Mouse (Mus musculus): ENCODE data around the gene Olfr1412.

Gene Olfr1412

DNA sequence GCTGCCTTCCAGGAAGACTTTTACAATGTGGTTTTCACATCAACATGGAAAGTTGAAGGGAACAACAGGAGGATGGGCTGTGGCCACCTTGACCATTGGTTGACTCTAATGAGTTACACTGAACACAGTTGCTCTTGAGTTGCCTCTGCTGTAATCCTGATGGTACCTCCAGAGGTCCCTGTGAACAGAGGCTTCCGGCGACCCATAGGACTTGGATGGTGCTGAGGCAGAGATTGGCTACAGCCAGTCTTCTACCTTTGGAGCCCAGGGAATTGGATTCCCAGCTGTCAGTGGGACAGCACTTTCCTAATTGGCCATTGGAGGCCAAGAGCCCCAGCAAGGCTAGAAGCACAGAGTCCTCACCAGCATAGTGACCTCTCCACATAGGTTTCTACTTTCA lies at the start of gene Olfr1412:
Gene Olfr1412, plus strand, starts transcription at position 301 of the 400 bp plus-strand sequence.
- no peak for DNase-seq (ENCODE audit: low spot score in 2 of 2)

DNA sequence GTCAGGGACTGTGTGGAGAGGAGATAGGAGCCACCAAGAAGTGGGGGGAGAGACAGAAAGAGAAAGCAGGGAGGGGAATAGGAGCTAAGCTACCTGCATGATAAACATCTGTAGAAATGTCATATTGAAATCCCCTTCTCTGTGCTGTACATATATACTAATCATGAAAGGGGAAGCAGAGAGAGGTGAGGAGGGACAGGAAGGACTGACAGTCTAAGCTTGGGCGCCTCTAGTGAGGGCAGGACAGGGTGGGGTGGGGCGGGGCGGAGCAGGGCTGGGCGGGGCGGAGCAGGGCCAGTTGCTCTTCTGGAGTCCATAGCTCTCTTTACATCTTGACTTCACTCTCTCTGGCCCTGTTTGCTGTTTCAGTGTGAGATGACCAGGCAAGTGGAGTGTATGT lies 48.6 kb upstream of the Olfr1412 start:
- DNase-seq (ENCODE audit: low spot score in 2 of 2) = no peak

DNA sequence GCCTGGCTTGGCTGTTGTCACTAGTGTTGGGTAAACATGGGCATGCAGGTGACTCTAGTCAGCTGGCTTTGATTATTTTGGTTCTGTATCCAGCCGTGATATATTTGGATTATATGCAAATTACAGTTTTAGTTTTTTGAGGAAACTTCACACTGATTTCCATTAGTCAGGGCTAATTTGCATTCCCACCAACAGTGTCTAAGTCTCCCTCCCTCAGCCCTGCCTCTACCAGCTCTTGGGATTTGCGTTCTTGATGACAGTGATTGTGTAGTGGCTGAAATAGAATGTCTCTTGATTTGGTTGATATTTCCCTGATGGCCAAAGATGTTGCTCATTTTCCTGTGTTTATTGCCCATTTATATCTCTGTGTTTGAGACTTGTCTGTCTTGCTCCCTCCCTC lies 46.5 kb upstream of the Olfr1412 start:
- no peak for DNase-seq (ENCODE audit: low spot score in 2 of 2)

DNA sequence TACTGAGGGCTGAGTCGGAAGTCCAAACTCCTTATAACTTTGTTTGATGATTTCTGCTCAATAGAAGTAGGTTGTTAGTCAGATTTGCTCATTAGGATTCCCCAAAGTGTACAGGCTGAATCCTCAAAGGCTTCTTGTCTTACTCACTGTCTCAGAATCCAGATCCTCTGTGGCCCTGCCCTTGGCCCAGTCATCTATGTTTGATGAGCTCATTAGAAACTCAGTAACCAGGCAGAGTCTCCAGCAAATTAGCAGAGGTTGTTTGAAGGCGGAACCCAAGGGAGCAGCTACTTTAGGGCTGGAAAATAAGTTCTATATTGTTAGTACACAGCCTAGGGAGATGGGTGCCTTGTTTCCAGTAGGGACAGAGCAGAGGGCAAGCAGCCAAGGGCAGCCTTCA lies 39.6 kb upstream of the Olfr1412 start:
- no peak for DNase-seq (ENCODE audit: low spot score in 2 of 2)

DNA sequence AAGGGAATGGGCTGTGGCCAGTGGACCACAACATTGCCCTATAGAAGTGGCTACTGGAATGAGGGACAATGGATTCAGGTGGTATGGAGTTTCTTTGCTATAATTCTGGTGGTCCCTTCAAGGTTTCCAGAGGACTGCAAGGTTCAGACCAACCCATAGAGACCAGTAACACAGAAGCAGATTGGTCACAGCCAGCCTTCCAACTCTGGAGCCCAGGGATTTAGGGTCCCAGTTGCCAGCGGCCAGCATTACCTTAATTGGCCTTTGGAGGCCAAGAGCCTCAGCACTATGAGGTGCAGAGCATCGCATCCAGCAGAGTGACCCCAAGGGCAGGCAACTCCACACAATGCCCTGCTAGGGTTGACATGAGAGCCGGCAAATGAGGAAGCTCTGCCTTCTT lies 14.6 kb upstream of the Olfr1412 start, which contains the start of gene Olfr1413:
Gene Olfr1413, plus strand, starts transcription at position 301 of the 400 bp plus-strand sequence.
- no peak for DNase-seq (ENCODE audit: low spot score in 2 of 2)

DNA sequence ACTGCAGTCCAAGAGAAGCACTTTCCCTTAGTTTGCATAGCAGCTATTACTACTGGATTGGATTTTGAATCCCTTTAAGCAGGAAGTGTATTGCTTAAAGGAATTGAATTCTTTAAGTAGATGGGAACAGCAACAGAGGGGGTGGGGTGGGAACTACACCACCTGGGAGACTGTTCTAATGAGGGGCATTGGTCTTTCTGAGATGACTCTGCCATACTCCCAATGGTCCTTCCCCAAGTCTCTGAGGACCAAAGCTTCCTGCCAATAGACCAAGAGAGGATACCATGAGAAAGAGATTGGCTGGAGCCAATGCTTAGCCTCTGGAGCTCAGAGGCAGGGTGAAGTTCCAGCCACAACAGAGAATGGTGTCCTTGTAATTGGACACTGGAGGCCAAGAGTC lies 8.5 kb downstream of the Olfr1412 start, which contains the start of gene Olfr1411:
Gene Olfr1411, plus strand, starts transcription at position 301 of the 400 bp plus-strand sequence.
- no peak for DNase-seq (ENCODE audit: low spot score in 2 of 2)

DNA sequence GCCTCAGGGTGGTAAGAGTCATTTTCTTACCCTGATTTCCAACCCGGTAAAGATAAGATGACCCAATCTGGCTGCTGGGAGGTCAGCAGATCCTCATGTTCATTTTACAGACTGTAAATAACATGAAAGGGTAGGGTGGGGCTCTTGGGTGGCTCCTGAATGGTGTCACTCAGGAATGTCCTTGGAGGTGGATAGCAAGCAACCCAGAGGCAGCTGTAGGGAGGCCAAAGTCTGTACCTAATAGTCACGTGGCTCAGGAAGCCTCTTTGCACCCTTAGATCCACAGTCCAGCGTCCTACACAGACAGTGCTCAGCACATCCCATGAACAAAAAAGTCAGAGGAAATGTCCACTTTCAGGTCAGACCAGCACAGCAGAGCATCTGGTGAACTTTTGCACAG lies 10.4 kb downstream of the Olfr1412 start:
- DNase-seq (ENCODE audit: low spot score in 2 of 2) = no peak

DNA sequence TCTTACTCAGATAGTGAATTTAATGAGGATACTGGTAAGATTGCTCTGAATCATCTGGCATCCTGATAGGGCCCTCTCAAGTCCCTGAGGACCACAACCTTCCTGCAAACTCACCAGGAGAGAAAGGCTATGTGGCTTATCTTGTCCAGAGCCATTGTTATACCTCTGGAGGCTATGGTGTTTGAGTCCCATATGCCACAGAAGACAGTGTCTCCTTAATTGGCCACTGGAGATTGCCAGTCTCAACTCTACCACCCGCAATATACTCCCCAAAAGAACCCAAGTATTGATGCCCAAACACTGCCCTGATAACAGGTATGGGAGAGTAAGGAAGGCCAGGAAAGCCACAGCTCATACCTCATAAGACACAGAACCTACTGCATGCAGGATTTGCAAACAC lies 19.9 kb downstream of the Olfr1412 start, which contains the start of gene Olfr1410:
Gene Olfr1410, plus strand, starts transcription at position 301 of the 400 bp plus-strand sequence.
- DNase-seq (ENCODE audit: low spot score in 2 of 2) = no peak

DNA sequence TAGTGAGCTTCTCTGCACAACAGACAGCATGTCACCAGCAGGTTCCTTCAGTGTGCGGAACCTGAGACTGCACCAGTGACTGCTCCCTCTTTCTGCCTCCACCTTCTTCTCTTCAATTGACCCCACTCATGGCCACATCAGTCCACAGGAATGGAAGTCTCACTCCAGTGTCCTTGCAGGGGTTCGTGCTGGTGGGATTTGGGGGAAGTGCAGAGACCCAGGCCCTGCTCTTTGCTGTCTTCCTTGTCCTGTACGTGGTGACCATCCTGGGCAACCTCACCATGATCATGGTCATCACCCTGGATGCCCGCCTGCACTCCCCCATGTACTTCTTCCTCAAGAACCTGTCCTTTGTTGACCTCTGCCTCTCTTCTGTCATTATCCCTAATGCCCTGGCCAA lies 22.1 kb downstream of the Olfr1412 start:
- DNase-seq (ENCODE audit: low spot score in 2 of 2) = no peak

DNA sequence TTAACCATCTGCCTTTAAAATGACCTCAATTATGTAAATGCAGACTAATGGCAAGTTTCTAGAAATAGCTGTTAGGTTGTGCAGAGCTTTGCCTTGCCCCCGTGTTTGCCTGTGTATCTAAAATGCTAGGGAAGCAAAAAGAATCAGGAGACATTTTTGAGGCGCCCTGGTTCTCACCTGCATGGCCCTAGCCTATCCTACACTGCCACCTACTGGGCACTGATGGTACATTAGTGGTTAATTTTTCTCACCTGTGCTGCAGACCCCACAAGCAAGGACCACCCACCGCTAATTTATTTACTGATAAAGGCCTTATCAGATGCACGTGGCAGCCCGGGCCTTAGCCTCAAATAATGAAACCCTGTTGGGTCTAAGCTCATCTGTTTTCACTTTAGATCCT lies 25.4 kb downstream of the Olfr1412 start:
- peak in 1 of 2 experiments; percentile 67 for DNase-seq (ENCODE audit: low spot score in 2 of 2)

DNA sequence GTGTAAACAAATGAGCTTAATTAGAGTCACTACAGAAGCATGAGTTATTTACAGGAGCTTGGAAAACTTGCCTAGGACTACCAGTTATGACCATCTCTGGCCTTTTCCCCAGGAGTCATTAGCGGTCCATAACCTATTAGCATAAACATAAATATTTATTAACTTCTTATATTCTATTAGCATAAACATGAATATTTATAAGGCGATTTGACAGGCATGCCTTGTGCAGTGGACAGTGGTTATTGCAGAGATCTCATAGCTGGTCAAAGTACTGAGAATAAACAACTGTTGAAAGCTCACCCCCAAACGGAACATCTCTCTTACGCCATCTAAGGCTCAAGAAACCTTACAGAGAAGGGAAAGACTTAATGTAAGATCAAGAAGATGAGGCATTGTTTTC lies 27.6 kb downstream of the Olfr1412 start:
- DNase-seq (ENCODE audit: low spot score in 2 of 2) = no peak

DNA sequence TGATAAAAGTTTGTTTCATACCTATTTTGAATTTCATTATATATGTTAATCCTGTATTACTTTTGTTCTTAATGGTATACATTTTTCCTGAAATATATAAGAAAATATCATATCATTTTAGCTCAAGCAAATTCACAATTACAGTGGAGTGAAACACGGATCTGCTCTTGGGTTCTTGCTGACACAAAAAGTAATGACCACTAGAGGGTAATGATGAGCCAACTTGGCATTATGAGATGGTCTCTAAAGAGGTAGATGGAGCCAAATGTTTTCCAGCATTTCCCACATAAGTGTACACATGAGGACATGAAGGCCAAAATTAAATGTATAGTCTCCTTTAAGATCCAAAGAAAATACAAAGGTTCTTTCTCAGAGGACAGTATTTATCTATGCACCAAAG lies 28.9 kb downstream of the Olfr1412 start:
- DNase-seq (ENCODE audit: low spot score in 2 of 2) = peak in 1 of 2 experiments; percentile 30

DNA sequence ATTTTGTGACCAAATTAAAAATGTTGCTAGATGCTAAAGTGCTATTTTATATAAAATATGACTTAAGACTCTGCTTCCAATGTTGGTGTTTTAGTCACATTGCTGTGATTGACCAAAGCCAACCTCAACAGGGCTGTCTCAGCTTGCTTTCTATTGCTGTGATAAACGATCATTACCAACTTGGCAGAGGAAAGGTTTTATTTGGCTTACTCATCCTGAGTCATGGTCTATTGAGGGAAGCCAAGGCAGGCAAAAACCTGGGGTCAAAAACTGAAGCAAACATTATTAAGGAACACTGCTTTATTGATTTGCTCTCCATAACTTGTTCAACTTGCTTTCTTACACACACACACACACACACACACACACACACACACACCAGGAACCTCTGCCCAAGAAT lies 30.5 kb downstream of the Olfr1412 start:
- no peak for DNase-seq (ENCODE audit: low spot score in 2 of 2)

DNA sequence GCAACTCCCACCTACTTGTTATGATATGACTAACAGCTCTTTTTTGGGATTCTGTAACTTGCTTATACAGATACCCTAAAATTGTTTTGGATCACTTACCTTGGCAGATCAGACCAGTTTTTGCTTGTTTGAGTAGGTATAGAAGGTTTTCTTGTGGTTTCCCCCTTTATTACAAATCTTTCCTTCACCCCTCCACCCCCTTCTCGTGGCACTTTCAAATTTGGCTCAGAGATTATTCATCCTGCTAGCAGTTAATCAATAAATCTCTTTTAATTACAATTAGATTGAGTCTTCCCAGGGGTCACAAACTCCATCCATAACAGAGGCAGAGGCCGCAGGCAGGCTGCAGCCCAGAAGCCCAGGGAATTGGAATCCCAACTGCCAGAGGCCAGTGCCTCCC lies 31.9 kb downstream of the Olfr1412 start, which contains the start of gene Olfr12:
Gene Olfr12, plus strand, starts transcription at position 301 of the 400 bp plus-strand sequence.
- DNase-seq (ENCODE audit: low spot score in 2 of 2) = no peak

DNA sequence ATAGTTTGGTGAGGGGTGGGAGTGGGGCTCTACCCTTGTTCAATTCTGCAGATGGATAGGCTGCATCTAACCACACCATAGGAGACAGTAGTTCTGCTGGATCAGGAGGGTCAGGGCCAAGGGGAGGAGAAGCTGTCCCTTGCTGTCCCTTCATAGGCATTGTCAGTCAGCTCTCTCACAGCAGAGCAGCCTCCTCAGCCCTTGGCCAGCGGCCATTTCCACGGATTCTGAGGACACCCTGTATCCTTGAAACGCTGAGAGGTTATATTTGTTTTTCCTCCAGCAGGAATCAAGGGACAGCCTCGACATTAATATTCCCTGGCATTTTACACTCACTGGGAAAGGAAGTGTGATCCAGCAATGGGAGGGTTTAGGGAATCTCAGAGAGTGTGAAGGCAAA lies 32.8 kb downstream of the Olfr1412 start:
- DNase-seq (ENCODE audit: low spot score in 2 of 2) = no peak

DNA sequence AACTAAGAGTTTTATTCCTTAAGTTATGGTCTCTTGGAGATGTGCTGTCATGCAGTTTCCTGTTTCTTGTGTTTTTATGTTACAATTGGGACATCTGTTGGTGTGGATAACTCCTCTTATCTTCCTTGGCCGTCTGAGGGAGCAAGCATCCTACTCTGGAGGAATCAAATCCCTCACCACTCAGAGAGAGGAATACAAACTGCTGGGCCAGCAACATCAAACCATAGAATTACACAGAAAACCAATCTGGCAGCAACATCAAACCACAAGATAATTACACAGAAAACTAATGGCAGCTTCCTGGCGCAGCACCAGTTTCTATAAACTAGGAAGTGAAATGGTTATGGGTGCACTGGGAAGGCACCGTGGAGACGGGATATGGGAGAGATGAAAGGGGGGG lies 42.6 kb downstream of the Olfr1412 start:
- DNase-seq (ENCODE audit: low spot score in 2 of 2) = no peak

DNA sequence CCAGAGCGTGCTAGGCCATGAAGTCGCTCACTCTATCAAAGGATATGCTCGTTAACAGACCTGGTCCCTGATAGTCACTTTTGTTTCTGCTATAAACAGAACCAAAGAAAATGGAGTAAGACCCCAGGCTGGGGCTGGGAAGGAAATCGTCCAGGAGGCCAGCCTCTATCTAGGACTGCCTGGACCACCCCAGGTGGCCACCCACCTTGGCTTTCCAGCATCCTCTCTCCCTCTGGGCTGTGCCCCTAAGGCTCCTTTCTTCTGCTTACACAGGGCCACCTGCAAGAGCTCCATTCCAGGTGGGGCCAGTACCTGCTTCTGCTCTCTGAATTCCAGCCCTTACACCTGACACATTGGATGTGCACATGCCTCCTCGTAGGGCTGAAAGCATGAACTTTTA lies 46.6 kb downstream of the Olfr1412 start:
- DNase-seq (ENCODE audit: low spot score in 2 of 2) = no peak

DNA sequence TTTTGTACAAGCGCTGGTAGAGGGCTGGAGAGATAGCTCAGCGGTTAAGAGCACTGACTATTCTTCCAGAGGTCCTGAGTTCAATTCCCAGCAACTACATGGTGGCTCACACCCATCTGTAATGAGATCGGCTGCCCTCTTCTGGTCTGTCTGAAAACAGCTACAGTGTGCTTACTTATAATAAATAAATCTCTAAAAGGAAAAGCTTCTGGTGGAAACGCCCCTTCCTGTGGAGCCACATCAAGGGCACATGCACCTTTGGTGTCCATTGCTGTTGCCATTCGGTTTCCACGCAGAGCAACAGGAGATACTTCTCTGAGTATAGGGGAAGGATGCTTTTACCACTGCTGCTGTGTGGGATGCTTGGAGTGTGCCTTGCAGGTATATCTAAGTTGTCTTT lies 47.4 kb downstream of the Olfr1412 start:
- no peak for DNase-seq (ENCODE audit: low spot score in 2 of 2)

DNA sequence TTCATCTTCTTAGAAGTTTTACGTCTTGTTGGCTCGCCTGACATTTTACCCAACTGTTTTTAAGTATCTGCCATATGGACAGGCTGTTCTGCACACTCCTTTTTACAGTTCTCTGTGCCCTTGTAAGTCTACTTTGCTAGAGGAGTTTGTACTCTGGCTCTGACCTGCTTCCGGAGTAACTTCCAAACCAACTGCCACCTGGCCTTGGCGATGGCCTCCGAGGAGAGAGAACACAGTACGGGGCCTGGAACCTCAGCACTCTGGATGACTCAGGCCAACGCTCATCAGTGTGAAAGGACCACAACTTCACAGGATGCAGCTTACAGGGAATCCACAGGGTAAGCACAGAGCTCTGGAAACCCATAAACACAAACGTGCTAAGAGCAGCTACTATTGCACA lies 48.1 kb downstream of the Olfr1412 start:
- no peak for DNase-seq (ENCODE audit: low spot score in 2 of 2)

DNA sequence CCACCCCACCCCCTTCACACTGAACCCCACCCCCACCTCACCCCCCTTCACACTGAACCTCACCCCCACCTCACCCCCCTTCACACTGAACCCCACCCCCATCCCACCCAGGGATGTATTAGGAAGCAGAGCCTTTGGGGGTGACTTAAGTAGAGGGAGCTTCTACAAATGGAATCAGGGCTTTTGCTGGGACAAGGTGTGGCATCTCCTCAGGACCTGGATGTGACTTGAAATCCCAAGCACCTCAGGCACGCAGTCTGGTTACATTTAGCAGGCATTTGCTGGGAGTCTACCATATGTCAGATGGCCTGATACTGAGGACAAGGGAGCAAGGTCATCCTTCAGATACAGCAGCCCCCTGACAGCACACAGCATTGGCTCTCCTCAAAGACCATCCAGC lies 49.0 kb downstream of the Olfr1412 start:
- DNase-seq (ENCODE audit: low spot score in 2 of 2) = no peak

DNA sequence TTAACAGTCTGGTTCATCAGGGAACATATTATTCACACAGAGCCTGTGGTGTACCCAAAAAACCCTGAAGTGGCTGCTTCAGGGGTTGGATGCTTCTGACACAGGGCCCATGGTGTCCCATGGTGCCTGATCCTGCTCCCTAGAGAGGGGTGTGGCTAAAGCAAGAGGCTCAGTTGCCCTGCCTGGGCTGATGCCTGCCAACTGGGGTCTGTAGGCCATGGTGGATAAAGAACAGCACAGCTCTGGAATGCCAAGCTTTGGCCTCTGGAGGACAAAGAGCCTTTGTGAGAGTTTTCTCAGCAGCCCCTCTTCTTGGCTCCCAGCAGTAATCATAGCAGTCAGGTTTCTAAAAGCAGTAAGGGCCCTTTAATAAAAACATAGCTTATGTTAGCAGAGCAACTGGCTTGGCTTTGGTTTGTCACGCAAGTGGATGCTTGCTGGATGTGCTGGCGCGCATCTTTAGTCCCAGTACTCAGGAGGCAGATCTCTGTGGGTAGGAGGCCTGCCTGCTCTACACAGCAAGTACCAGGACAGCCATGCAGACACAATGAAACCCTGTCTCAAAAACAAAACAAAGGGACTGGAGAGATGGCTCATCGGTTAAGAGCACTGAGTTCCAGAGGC lies 49.5 kb downstream of the Olfr1412 start:
- no peak for DNase-seq (ENCODE audit: low spot score in 2 of 2)

DNA sequence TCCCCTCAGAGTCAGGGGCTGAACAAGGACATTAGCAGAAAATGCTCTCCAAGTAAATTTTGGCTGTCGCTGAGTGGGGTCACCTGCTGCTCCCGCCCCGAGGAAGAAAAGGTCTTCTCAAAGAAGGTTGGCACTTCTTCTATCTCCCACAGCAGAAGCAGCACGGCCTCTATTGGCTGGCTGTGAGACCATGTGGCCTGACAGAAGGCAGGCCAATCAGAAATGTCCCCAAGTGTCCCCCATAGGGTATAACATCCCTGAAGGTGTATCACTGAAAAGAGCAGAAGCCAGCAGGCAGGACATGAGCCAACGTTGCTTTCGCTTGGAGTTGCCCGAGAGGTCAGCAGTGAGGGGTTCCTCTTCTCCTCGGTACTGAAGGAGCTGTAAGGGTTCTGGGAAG lies 50.4 kb downstream of the Olfr1412 start:
- no peak for DNase-seq (ENCODE audit: low spot score in 2 of 2)

DNA sequence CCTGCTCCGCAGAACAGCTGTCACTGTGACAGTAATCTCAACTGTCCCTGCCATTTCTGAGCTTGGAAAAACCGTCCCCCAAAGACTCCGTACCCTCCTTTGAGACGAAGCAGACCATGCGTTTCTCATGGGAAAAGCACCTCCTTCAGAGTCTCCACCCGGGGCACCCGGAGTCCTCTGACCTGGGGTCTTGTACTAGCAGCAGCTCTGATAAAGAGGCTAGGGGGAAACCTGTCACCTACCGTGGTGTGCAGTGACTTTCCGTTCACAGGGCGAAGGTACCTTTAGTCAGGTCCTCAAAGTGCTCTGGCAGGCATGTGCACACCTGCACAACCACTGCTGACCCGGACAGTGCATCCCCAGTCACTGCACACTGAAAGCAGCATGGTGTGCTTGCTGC lies 51.1 kb downstream of the Olfr1412 start:
- DNase-seq (ENCODE audit: low spot score in 2 of 2) = no peak
